Mouse (Mus musculus): Measurements from ENCODE around the gene Oas2.
A peak's percentile ranks its signal among the peaks of the same experiment; 100 is the strongest.

The Oas2 gene

DNA sequence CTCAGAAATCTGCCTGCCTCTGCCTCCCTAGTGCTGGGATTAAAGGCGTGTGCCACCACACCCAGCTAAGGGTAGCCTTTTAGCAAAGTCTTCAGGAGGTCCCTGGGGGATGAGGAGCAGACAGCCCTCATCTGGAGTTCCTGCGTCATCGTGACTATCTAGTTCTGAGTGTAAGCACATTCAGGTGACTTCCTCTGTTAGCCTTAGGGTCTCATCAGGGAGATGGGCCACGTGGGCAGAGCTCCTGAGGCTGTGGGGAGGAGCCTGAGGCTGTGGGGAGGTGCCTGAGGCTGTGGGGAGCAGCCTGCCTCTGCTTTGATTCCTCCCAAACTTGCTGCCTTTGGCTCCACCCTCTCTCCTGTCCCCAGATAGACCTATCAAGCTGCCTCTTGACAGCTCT lies 52.8 kb downstream of the Oas2 start:
- no peak for DNase-seq (ENCODE audit: low spot score in 2 of 2)

DNA sequence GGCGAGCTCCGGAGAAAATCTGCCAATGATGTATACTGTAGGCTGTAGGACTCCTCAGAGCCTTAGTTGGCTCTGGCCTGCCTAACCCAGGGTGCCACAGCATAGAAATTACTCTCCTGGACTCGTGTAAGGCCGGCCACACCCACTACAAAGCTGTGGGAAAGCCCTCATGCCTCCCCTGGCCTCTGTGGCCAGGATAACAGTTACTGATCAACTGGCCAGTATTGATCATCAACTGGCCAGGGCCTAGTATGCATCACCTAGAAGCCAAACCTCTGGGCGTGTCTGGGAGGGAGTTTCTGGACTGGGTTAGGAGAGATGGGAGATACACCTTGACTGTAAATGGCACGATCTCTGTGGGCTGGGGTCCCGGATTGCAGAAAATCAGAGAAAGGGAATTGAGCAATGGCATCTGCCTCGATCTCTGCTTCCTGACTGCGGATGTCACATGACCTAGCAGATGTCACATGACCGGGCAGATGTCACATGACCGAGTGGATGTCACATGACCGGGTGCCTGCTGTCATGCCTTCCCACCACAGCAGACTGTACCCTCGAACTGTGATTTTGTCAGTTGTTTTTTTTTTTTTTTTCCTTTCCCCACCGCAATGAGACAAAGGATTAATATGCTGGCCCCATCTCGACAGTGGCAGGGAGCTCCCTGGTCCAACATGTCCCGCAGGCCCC lies 53.5 kb downstream of the Oas2 start:
- no peak for DNase-seq (ENCODE audit: low spot score in 2 of 2)

GRCm38 (mm10) chr5:120694695-120695074 lies 55.0 kb downstream of the Oas2 start:
- DNase-seq (ENCODE audit: low spot score in 2 of 2) = no peak

GRCm38 (mm10) chr5:120693931-120694694 lies 55.5 kb downstream of the Oas2 start:
- DNase-seq (ENCODE audit: low spot score in 2 of 2) = peak in 1 of 2 experiments; percentile 58

DNA sequence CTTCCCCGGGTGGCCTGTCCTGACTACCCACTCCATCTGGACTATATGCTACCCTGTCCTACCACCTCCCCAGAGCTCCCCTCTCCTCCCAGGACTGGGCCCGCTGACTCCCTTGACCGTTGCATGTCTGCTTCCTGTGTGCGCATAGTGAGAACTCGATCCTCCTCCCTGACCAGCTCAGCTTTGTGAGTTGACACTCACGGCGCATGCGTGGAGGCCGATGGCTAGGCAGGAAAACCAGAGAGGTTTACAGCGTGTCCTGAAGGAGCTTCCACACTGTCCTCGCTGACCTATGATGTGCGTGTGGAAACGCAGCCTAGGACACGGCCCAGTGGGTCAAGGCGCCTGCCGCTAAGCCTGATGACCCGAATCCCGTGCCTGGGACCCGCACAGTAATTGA lies 57.6 kb downstream of the Oas2 start:
- DNase-seq (ENCODE audit: low spot score in 2 of 2) = no peak

DNA sequence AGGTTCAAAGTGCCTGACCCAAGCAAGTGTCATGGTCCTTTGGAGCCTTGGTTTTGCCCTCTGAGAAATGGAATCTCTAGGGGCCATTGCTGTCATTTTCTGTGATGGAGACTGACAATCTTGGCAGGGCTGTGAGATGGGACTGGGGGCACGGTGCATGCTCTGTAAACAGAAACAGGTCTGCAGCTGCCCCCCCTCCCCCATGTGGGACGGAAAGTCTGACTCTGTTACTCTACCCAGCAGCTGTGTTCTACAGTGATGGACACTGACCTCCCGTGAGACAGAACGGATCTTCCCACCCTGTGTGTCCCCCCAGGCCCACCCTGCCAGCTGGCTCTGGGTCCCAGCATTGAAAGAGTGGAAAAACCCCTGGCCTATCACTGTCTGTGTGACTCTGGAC lies 59.2 kb downstream of the Oas2 start:
- DNase-seq (ENCODE audit: low spot score in 2 of 2) = peak in 1 of 2 experiments; percentile 46

DNA sequence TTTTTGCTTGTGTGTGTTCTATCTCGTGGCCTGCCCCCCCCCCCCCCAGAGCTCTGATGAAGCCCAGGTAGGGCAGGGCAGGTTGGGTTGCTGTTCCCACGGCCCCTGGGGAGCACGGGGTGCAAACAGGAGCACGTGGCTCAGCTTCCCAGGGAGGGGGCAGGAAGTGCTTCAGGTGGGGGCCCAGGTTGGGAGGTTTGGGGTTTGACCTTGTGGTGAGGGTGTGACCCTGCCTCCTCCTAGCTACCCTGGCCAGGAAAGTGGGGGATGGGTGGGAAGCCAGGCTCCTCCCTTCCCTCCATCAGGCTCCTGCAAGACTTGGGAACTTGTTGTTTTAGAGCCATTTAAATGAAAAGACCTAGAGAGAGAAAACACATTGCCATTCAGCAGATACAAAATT lies 61.2 kb downstream of the Oas2 start:
- DNase-seq (ENCODE audit: low spot score in 2 of 2) = peak in 1 of 2 experiments; percentile 47

- peak in 1 of 2 experiments; percentile 45 for DNase-seq (ENCODE audit: low spot score in 2 of 2)
Measured at GRCm38 (mm10) chr5:120687897-120688296, 61.8 kb downstream of the Oas2 start.

DNA sequence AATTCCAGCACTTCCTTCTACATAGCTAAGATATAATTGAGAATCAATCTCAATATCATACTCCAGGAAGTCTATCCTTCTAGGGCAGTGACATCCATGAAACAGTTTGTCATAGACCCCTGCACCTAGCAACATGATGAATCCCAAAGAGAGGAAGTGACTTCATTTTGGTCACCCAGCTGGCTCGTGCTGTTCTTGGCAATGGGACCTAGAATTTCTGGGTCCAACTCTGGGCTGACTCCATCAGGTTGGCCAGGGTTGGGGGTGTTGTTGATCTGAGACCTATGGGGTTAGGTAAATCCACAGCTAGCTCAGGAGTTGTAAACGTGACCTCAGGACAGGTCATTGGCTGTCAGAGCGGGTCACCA lies 62.2 kb downstream of the Oas2 start:
- DNase-seq (ENCODE audit: low spot score in 2 of 2) = no peak

DNA sequence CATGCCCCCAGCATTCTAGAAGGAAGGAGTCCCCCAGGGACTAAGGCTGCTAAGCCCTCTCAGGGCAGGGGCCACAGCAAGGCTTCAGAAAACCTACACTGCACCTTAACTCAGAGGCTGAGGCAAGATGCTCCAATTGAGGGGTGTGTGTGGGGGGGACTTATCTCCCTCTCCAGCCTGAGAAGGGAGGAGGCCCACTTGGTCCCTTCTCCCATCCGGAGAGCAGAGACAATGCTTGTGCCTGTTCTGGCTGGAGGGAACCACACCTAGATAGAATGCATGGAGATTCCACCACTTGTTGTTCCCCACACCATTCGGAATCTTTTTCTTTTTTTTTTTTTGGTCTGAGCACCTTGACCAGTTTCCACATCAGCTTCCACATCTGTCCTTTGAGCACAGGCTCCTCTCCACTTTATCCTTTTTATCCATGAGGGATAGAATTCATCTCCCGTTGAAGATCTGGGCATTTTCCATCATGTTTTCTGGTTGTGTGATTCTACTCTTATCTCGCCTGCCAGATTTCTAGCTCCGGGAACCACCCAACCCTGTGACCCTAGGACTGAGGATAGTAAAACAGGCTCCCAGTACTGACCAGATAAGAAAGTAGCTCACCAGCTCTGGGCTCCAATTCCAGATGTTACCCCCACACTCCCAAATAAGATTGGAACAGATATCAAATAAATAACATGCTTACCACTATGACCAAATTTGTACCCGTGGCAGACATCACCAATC lies 62.7 kb downstream of the Oas2 start:
- DNase-seq (ENCODE audit: low spot score in 2 of 2) = no peak

DNA sequence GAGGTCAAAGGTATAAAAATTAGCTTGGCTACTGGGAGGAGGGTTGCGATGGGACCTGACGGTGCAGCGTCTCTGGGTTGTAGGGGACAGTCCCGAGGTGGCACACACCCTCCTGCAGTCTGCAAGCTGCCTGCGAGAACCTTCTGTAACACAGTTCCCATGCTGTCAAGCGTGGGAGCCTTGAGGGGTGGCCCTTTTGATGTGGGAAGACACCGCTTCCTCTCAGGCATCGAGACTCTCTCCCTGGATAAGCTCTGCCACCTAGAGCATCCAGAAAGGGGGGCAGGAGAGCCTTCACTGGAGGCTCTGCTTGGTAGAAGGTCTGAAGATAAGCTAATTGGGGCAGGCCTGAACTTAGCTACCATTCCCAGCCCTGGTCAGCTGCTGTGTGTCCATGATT lies 64.0 kb downstream of the Oas2 start:
- peak in 1 of 2 experiments; percentile 53 for DNase-seq (ENCODE audit: low spot score in 2 of 2)

- peak in 1 of 2 experiments; percentile 46 for DNase-seq (ENCODE audit: low spot score in 2 of 2)
Measured at GRCm38 (mm10) chr5:120682982-120683771, 66.5 kb downstream of the Oas2 start.

- DNase-seq (ENCODE audit: low spot score in 2 of 2) = no peak
Measured at GRCm38 (mm10) chr5:120680918-120681317, 68.7 kb downstream of the Oas2 start.
